Mouse (Mus musculus): ENCODE data around the gene Psg22.

DNA sequence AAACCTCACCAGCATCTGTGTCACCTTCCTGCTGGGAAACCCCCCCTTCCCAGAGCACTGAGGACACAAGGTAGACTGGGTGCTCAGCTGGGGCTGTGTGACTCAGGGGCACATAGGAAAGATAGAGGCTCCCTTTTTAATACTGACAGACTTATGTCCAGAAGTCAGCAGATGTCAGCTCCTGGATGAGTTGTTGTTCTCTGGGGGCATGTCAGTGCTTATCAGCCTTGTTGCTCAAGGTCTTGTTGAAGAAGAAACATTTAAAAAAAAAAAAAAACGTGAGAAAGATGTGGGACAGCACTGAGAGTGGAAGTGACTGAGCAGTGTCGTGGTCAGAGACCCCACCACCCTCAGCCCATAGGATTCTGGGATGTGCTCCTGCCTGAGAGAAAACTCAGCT, at the start of gene Psg22:
- TF ChIP-seq CTCF (IDR thresholded peaks at IDR 0.05; ENCODE audit: low read depth, low read length), result no peak
- no peak for TF ChIP-seq POLR2A (IDR thresholded peaks at IDR 0.05; ENCODE audit: extremely low read depth, insufficient read depth, low read length)

Data from liver, adult 2 months (tissue).